Mouse (Mus musculus): ENCODE measurements around the gene Taf13. TPM values are rescaled to one million over a fixed set of nuclear protein-coding genes. Genes with fewer than 3 reads are reported as not detected.

Taf13 gene
- polyA plus RNA-seq (2015; fragmentation: Nextera tagmentation; extraction: Ambion mirVana) = 54.0 and 56.3 TPM in 2 replicates

GRCm38 (mm10) chr3:108571443-108572294 is at the start of gene Taf13:
Gene Taf13 (plus strand): TSS chr3:108571698.
- Histone ChIP-seq H3K4me2 (ENCODE audit: low read length) (peak within 1 kb of the TSS; percentile 77), H3K36me3 (ENCODE audit: control insufficient read depth, insufficient read depth) (no peaks in the 10 kb centered on the region), H3K27ac (ENCODE audit: low read length) (peak within 1 kb of the TSS; percentile 77), H3K9ac (replicated peaks; ENCODE audit: low read depth, low read length) (peak within 1 kb of the TSS; percentile 69), H3K4me3 (replicated peaks; ENCODE audit: low read length) (peak within 1 kb of the TSS; percentile 63), H3K27me3 (replicated peaks; ENCODE audit: control insufficient read depth, insufficient read depth, low read length) (no peaks in the 10 kb centered on the region), H3K9me3 (ENCODE audit: control insufficient read depth, low read length) (no peaks in the 10 kb centered on the region), H3K4me1 (replicated peaks; ENCODE audit: control insufficient read depth, insufficient read depth, low read length) (peaks cover 17% of the 10 kb centered on the region)
- 2% methylated on average over 42 of the region's 42 CpGs for WGBS
- peak; percentile 97 for ATAC-seq

GRCm38 (mm10) chr3:108523415-108523814 is 48.1 kb upstream of the Taf13 start:
- H3K9ac ChIP-seq (replicated peaks; ENCODE audit: low read depth, low read length) = no peak overlapping the region
- H3K27ac ChIP-seq (ENCODE audit: low read length) = no peak overlapping the region
- no peaks in the 10 kb centered on the region for H3K4me1 ChIP-seq (replicated peaks; ENCODE audit: control insufficient read depth, insufficient read depth, low read length)
- H3K4me2 ChIP-seq (ENCODE audit: low read length) = no peak overlapping the region
- WGBS = 92% methylated on average over 4 of the region's 4 CpGs
- no peak for ATAC-seq
- no peaks in the 10 kb centered on the region for H3K9me3 ChIP-seq (ENCODE audit: control insufficient read depth, low read length)
- H3K27me3 ChIP-seq (replicated peaks; ENCODE audit: control insufficient read depth, insufficient read depth, low read length) = no peaks in the 10 kb centered on the region
- no peak overlapping the region for H3K4me3 ChIP-seq (replicated peaks; ENCODE audit: low read length)
- H3K36me3 ChIP-seq (ENCODE audit: control insufficient read depth, insufficient read depth) = no peaks in the 10 kb centered on the region

GRCm38 (mm10) chr3:108528489-108528888 is 43.0 kb upstream of the Taf13 start:
- Histone ChIP-seq H3K27me3 (replicated peaks; ENCODE audit: control insufficient read depth, insufficient read depth, low read length) (no peaks in the 10 kb centered on the region), H3K4me3 (replicated peaks; ENCODE audit: low read length) (no peak overlapping the region), H3K27ac (ENCODE audit: low read length) (no peak overlapping the region), H3K36me3 (ENCODE audit: control insufficient read depth, insufficient read depth) (no peaks in the 10 kb centered on the region), H3K9ac (replicated peaks; ENCODE audit: low read depth, low read length) (no peak overlapping the region), H3K4me2 (ENCODE audit: low read length) (no peak overlapping the region), H3K9me3 (ENCODE audit: control insufficient read depth, low read length) (no peaks in the 10 kb centered on the region), H3K4me1 (replicated peaks; ENCODE audit: control insufficient read depth, insufficient read depth, low read length) (no peaks in the 10 kb centered on the region)
- no peak for ATAC-seq
- WGBS = 93% methylated on average over 8 of the region's 8 CpGs

GRCm38 (mm10) chr3:108533114-108533885 is 38.2 kb upstream of the Taf13 start:
- Histone ChIP-seq H3K4me3 (replicated peaks; ENCODE audit: low read length) (no peak overlapping the region), H3K27me3 (replicated peaks; ENCODE audit: control insufficient read depth, insufficient read depth, low read length) (peaks cover 4% of the 10 kb centered on the region), H3K4me2 (ENCODE audit: low read length) (no peak overlapping the region), H3K36me3 (ENCODE audit: control insufficient read depth, insufficient read depth) (no peaks in the 10 kb centered on the region), H3K9ac (replicated peaks; ENCODE audit: low read depth, low read length) (no peak overlapping the region), H3K9me3 (ENCODE audit: control insufficient read depth, low read length) (no peaks in the 10 kb centered on the region), H3K27ac (ENCODE audit: low read length) (no peak overlapping the region), H3K4me1 (replicated peaks; ENCODE audit: control insufficient read depth, insufficient read depth, low read length) (peaks cover 14% of the 10 kb centered on the region)
- ATAC-seq = no peak
- WGBS = 61% methylated on average over 9 of the region's 9 CpGs

GRCm38 (mm10) chr3:108533951-108534350 is 37.5 kb upstream of the Taf13 start, which contains the start of gene 1700013F07Rik:
Gene 1700013F07Rik (plus strand): TSS chr3:108534150.
- no peak for ATAC-seq
- Histone ChIP-seq H3K4me1 (replicated peaks; ENCODE audit: control insufficient read depth, insufficient read depth, low read length) (peaks cover 14% of the 10 kb centered on the region), H3K27me3 (replicated peaks; ENCODE audit: control insufficient read depth, insufficient read depth, low read length) (peaks cover 4% of the 10 kb centered on the region), H3K9me3 (ENCODE audit: control insufficient read depth, low read length) (no peaks in the 10 kb centered on the region), H3K4me3 (replicated peaks; ENCODE audit: low read length) (no peak within 1 kb of the TSS), H3K27ac (ENCODE audit: low read length) (no peak within 1 kb of the TSS), H3K4me2 (ENCODE audit: low read length) (no peak within 1 kb of the TSS), H3K9ac (replicated peaks; ENCODE audit: low read depth, low read length) (no peak within 1 kb of the TSS), H3K36me3 (ENCODE audit: control insufficient read depth, insufficient read depth) (no peaks in the 10 kb centered on the region)
- 90% methylated on average over 6 of the region's 6 CpGs for WGBS

GRCm38 (mm10) chr3:108535896-108536516 is 35.5 kb upstream of the Taf13 start:
- WGBS = 6% methylated on average over 15 of the region's 15 CpGs

GRCm38 (mm10) chr3:108536517-108537260 is 34.8 kb upstream of the Taf13 start, which contains the start of gene 5330417C22Rik:
Gene 5330417C22Rik (minus strand): TSS chr3:108536536.
- peaks cover 14% of the 10 kb centered on the region for H3K4me1 ChIP-seq (replicated peaks; ENCODE audit: control insufficient read depth, insufficient read depth, low read length)
- H3K9me3 ChIP-seq (ENCODE audit: control insufficient read depth, low read length) = no peaks in the 10 kb centered on the region
- H3K4me2 ChIP-seq (ENCODE audit: low read length) = peak within 1 kb of the TSS; percentile 92
- peak within 1 kb of the TSS; percentile 56 for H3K4me3 ChIP-seq (replicated peaks; ENCODE audit: low read length)
- peak; percentile 97 for ATAC-seq
- H3K36me3 ChIP-seq (ENCODE audit: control insufficient read depth, insufficient read depth) = no peaks in the 10 kb centered on the region
- H3K9ac ChIP-seq (replicated peaks; ENCODE audit: low read depth, low read length) = peak within 1 kb of the TSS; percentile 52
- under 1% methylated on average over 34 of the region's 35 CpGs for WGBS
- H3K27ac ChIP-seq (ENCODE audit: low read length) = peak within 1 kb of the TSS; percentile 59
- H3K27me3 ChIP-seq (replicated peaks; ENCODE audit: control insufficient read depth, insufficient read depth, low read length) = peaks cover 4% of the 10 kb centered on the region

More at GRCm38 (mm10) chr3:108535896-108536516, 35.5 kb upstream of the Taf13 start:
- no peak for ATAC-seq
- H3K9ac ChIP-seq (replicated peaks; ENCODE audit: low read depth, low read length) = peak overlapping the region; percentile 52
- H3K4me2 ChIP-seq (ENCODE audit: low read length) = peak overlapping the region; percentile 92
- H3K27me3 ChIP-seq (replicated peaks; ENCODE audit: control insufficient read depth, insufficient read depth, low read length) = peaks cover 4% of the 10 kb centered on the region
- no peaks in the 10 kb centered on the region for H3K9me3 ChIP-seq (ENCODE audit: control insufficient read depth, low read length)
- H3K36me3 ChIP-seq (ENCODE audit: control insufficient read depth, insufficient read depth) = no peaks in the 10 kb centered on the region
- H3K4me3 ChIP-seq (replicated peaks; ENCODE audit: low read length) = peak overlapping the region; percentile 56
- peak overlapping the region; percentile 32 for H3K27ac ChIP-seq (ENCODE audit: low read length)
- peaks cover 14% of the 10 kb centered on the region for H3K4me1 ChIP-seq (replicated peaks; ENCODE audit: control insufficient read depth, insufficient read depth, low read length)

GRCm38 (mm10) chr3:108537303-108537702 is 34.2 kb upstream of the Taf13 start:
- peaks cover 14% of the 10 kb centered on the region for H3K4me1 ChIP-seq (replicated peaks; ENCODE audit: control insufficient read depth, insufficient read depth, low read length)
- H3K36me3 ChIP-seq (ENCODE audit: control insufficient read depth, insufficient read depth) = no peaks in the 10 kb centered on the region
- 6% methylated on average over 17 of the region's 17 CpGs for WGBS
- ATAC-seq = peak; percentile 71
- H3K27ac ChIP-seq (ENCODE audit: low read length) = peak overlapping the region; percentile 25; the same call in 1 of the 2 replicates
- peak overlapping the region; percentile 45 for H3K4me2 ChIP-seq (ENCODE audit: low read length)
- H3K27me3 ChIP-seq (replicated peaks; ENCODE audit: control insufficient read depth, insufficient read depth, low read length) = peaks cover 4% of the 10 kb centered on the region
- peak overlapping the region; percentile 31 for H3K4me3 ChIP-seq (replicated peaks; ENCODE audit: low read length)
- no peaks in the 10 kb centered on the region for H3K9me3 ChIP-seq (ENCODE audit: control insufficient read depth, low read length)
- H3K9ac ChIP-seq (replicated peaks; ENCODE audit: low read depth, low read length) = 0 out of 2 replicates have a peak overlapping the region, but pooled peaks have one; percentile 8

All from forebrain, embryonic 16.5 days (tissue).